Mouse (Mus musculus) activated CD4-positive, CD25-positive, alpha-beta regulatory T cell, adult 9 weeks (primary cell): ENCODE results near the gene Ceacam13. TPM values are rescaled to one million over a fixed set of nuclear protein-coding genes. Genes with fewer than 3 reads are reported as not detected.

Experiments
- polyA plus RNA-seq: library from polyadenylated mRNA; unstranded; fragments of 100-300 nt; shearing (Covaris generic); gene quantifications from one replicate; pipeline ENCODE4 v1.2.1, GENCODE M21; 2017

Ceacam13 gene
- polyA plus RNA-seq: not detected

GRCm38 (mm10) chr7:18009589-18009988, at the start of gene Ceacam13:
Gene Ceacam13, plus strand, starts transcription at chr7:18009889.

GRCm38 (mm10) chr7:17971824-17972223, 37.9 kb upstream of the Ceacam13 start, which contains the start of gene Ceacam11:
Gene Ceacam11, plus strand, starts transcription at chr7:17972124.

GRCm38 (mm10) chr7:18065629-18066028, 55.9 kb downstream of the Ceacam13 start, which contains the start of gene Ceacam12:
Gene Ceacam12, plus strand, starts transcription at chr7:18065929.

Other genes starting within 250 kb of the Ceacam13 start
- not detected for gene Ceacam14, start 197.3 kb upstream of the Ceacam13 start, polyA plus RNA-seq
- gene Gm5155, start 138.1 kb upstream of the Ceacam13 start, polyA plus RNA-seq: not detected
- not detected for gene Ceacam11, start 37.8 kb upstream of the Ceacam13 start, polyA plus RNA-seq
- gene Ceacam12, start 56.0 kb downstream of the Ceacam13 start, polyA plus RNA-seq: not detected
- gene Igfl3, start 166.6 kb downstream of the Ceacam13 start, polyA plus RNA-seq: not detected
- not detected for gene Mill1, start 235.5 kb downstream of the Ceacam13 start, polyA plus RNA-seq